ENCODE assay signal across 9 mouse cellular contexts in genomic region chr2:172346933-172347611, GRCm38 (mm10). TPM values are rescaled to one million over a fixed set of nuclear protein-coding genes. Genes with fewer than 3 reads are reported as not detected.
DNase-seq lines count a peak whose midpoint lies in the region; ATAC-seq lines count a peak whose summit lies in the region.
"Had no signal": no experiment of that assay in that cellular context is flagged by ENCODE, and none has a peak within 500 bp of the region (broad histone marks: within the 10 kb centered on the region; RNA-seq: fewer than 3 reads in every experiment).

No protein-coding gene starts in this region.

- WGBS in kidney, embryonic 15.5 days, result 53% methylated on average over 8 of the region's 8 CpGs
- WGBS in embryonic facial prominence, embryonic 11.5 days, result 62% methylated on average over 8 of the region's 8 CpGs
- WGBS in intestine, embryonic 15.5 days, result 63% methylated on average over 8 of the region's 8 CpGs
- WGBS in neural tube, embryonic 13.5 days, result 49% methylated on average over 8 of the region's 8 CpGs

- intact Hi-C loops in gastrocnemius, postnatal 36 days (cut with DNase I), result no loop called here

- peaks cover 24% of the 10 kb centered on the region for H3K4me1 ChIP-seq in kidney, embryonic 15.5 days
- no peaks in the 10 kb centered on the region; the same call in 1 of the 2 replicates for H3K4me1 ChIP-seq in embryonic facial prominence, embryonic 11.5 days (ENCODE audit: control insufficient read depth, insufficient read depth, low read length)
- peaks cover 29% of the 10 kb centered on the region for H3K4me1 ChIP-seq in intestine, embryonic 15.5 days (replicated peaks)
- peaks cover 46% of the 10 kb centered on the region for H3K4me1 ChIP-seq in neural tube, embryonic 13.5 days (replicated peaks)

- no peak overlapping the region for H3K27ac ChIP-seq in kidney, embryonic 15.5 days
- H3K27ac ChIP-seq in embryonic facial prominence, embryonic 11.5 days (replicated peaks; ENCODE audit: low read depth, low read length), result no peak overlapping the region
- no peak overlapping the region for H3K27ac ChIP-seq in intestine, embryonic 15.5 days
- H3K27ac ChIP-seq in neural tube, embryonic 13.5 days (replicated peaks), result 0 out of 2 replicates have a peak overlapping the region, but pooled peaks have one; percentile 1

- ATAC-seq in kidney, embryonic 15.5 days (replicated peaks; ENCODE audit: low FRiP score), result no peak
- no peak for ATAC-seq in embryonic facial prominence, embryonic 11.5 days (replicated peaks; ENCODE audit: insufficient number of reproducible peaks, low FRiP score, low TSS enrichment, low read depth)
- no peak for ATAC-seq in intestine, embryonic 15.5 days
- no peak for ATAC-seq in neural tube, embryonic 13.5 days (ENCODE audit: low read depth)
- ATAC-seq in frontal cortex, adult (ENCODE audit: low TSS enrichment), result no peak

- peak overlapping the region; percentile 78 for H3K4me3 ChIP-seq in kidney, embryonic 15.5 days (replicated peaks)
- 0 out of 2 replicates have a peak overlapping the region, but pooled peaks have one; percentile 69 for H3K4me3 ChIP-seq in embryonic facial prominence, embryonic 11.5 days (ENCODE audit: low read depth, low read length)
- H3K4me3 ChIP-seq in intestine, embryonic 15.5 days (replicated peaks), result peak overlapping the region; percentile 64; the same call in 1 of the 2 replicates
- H3K4me3 ChIP-seq in neural tube, embryonic 13.5 days, result peak overlapping the region; percentile 75

- H3K36me3 ChIP-seq in kidney, embryonic 15.5 days, result no peaks in the 10 kb centered on the region
- no peaks in the 10 kb centered on the region for H3K36me3 ChIP-seq in embryonic facial prominence, embryonic 11.5 days (replicated peaks; ENCODE audit: control insufficient read depth, insufficient read depth, low read depth, low read length)
- H3K36me3 ChIP-seq in intestine, embryonic 15.5 days, result no peaks in the 10 kb centered on the region
- H3K36me3 ChIP-seq in neural tube, embryonic 13.5 days, result no peaks in the 10 kb centered on the region

- H3K4me2 ChIP-seq in kidney, embryonic 15.5 days, result peak overlapping the region; percentile 100; the same call in 1 of the 2 replicates
- H3K4me2 ChIP-seq in embryonic facial prominence, embryonic 11.5 days (ENCODE audit: low read depth, low read length), result peak overlapping the region; percentile 19; the same call in 1 of the 2 replicates
- peak overlapping the region; percentile 96 for H3K4me2 ChIP-seq in intestine, embryonic 15.5 days (replicated peaks)
- H3K4me2 ChIP-seq in neural tube, embryonic 13.5 days, result peak overlapping the region; percentile 98

- H3K9me3 ChIP-seq in kidney, embryonic 15.5 days (replicated peaks), result no peaks in the 10 kb centered on the region
- H3K9me3 ChIP-seq in embryonic facial prominence, embryonic 11.5 days (replicated peaks; ENCODE audit: control insufficient read depth, low read length), result no peaks in the 10 kb centered on the region
- no peaks in the 10 kb centered on the region for H3K9me3 ChIP-seq in intestine, embryonic 15.5 days
- H3K9me3 ChIP-seq in neural tube, embryonic 13.5 days, result no peaks in the 10 kb centered on the region

- H3K27me3 ChIP-seq in kidney, embryonic 15.5 days, result no peaks in the 10 kb centered on the region
- no peaks in the 10 kb centered on the region for H3K27me3 ChIP-seq in embryonic facial prominence, embryonic 11.5 days (ENCODE audit: control insufficient read depth, insufficient read depth, low read length)
- no peaks in the 10 kb centered on the region for H3K27me3 ChIP-seq in intestine, embryonic 15.5 days (replicated peaks)
- H3K27me3 ChIP-seq in neural tube, embryonic 13.5 days, result no peaks in the 10 kb centered on the region

- no peak overlapping the region for H3K9ac ChIP-seq in kidney, embryonic 15.5 days
- no peak overlapping the region for H3K9ac ChIP-seq in embryonic facial prominence, embryonic 11.5 days (replicated peaks; ENCODE audit: low read length)
- no peak overlapping the region for H3K9ac ChIP-seq in intestine, embryonic 15.5 days
- peak overlapping the region; percentile 80 for H3K9ac ChIP-seq in neural tube, embryonic 13.5 days

- no peak for DNase-seq in kidney, postnatal 14 days
- no peak for DNase-seq in embryonic facial prominence, embryonic 11.5 days (ENCODE audit: low spot score)
- DNase-seq in frontal cortex, postnatal 25 days (ENCODE audit: low spot score in 2 of 2), result no peak
- no peak for DNase-seq in gastrocnemius, postnatal 36 days
- DNase-seq: kidney, postnatal 25 days had no signal

RNA-seq across cellular contexts. Expression of gene Fam210b, which starts 1.7 kb away (rescaled TPM):
- 10.4 and 11.9 TPM in 2 replicates for polyA plus RNA-seq in kidney, embryonic 15.5 days (2015; fragmentation: Nextera tagmentation; extraction: Ambion mirVana)
- polyA plus RNA-seq in embryonic facial prominence, embryonic 11.5 days (2014; fragmentation: Nextera tagmentation; extraction: Ambion mirVana), result 24.2 and 25.0 TPM in 2 replicates
- 14.5 and 15.1 TPM in 2 replicates for polyA plus RNA-seq in intestine, embryonic 15.5 days (2015; fragmentation: Nextera tagmentation; extraction: Ambion mirVana)
- 29.9 and 33.0 TPM in 2 replicates for polyA plus RNA-seq in neural tube, embryonic 13.5 days (2015; fragmentation: Nextera tagmentation; extraction: Ambion mirVana)
- 1 to 10 TPM; 3.9 to 4.6 TPM for total RNA-seq in gastrocnemius, postnatal 36 days (2021)

RNA-seq across cellular contexts. Expression of gene Aurka, which starts 23.3 kb away (rescaled TPM):
- polyA plus RNA-seq in kidney, embryonic 15.5 days (2015; fragmentation: Nextera tagmentation; extraction: Ambion mirVana), result 112 TPM in 2 replicates
- polyA plus RNA-seq in embryonic facial prominence, embryonic 11.5 days (2014; fragmentation: Nextera tagmentation; extraction: Ambion mirVana), result 204 and 209 TPM in 2 replicates
- polyA plus RNA-seq in intestine, embryonic 15.5 days (2015; fragmentation: Nextera tagmentation; extraction: Ambion mirVana), result 99.6 and 103 TPM in 2 replicates
- polyA plus RNA-seq in neural tube, embryonic 13.5 days (2015; fragmentation: Nextera tagmentation; extraction: Ambion mirVana), result 20.9 and 23.3 TPM in 2 replicates
- 1 to 10 TPM; 4.1 to 6.6 TPM for total RNA-seq in gastrocnemius, postnatal 36 days (2021)

RNA-seq across cellular contexts. Expression of gene Cstf1, which starts 23.4 kb away (rescaled TPM):
- 40.3 and 42.7 TPM in 2 replicates for polyA plus RNA-seq in kidney, embryonic 15.5 days (2015; fragmentation: Nextera tagmentation; extraction: Ambion mirVana)
- polyA plus RNA-seq in embryonic facial prominence, embryonic 11.5 days (2014; fragmentation: Nextera tagmentation; extraction: Ambion mirVana), result 49.6 and 51.6 TPM in 2 replicates
- polyA plus RNA-seq in intestine, embryonic 15.5 days (2015; fragmentation: Nextera tagmentation; extraction: Ambion mirVana), result 35.1 and 39.5 TPM in 2 replicates
- 26.3 and 30.5 TPM in 2 replicates for polyA plus RNA-seq in neural tube, embryonic 13.5 days (2015; fragmentation: Nextera tagmentation; extraction: Ambion mirVana)
- total RNA-seq in gastrocnemius, postnatal 36 days (2021), result 10 to 100 TPM; 16.6 to 19.3 TPM

RNA-seq across cellular contexts. Expression of gene Cass4, which starts 46.5 kb away (rescaled TPM):
- 0.15 and 0.29 TPM in 2 replicates for polyA plus RNA-seq in kidney, embryonic 15.5 days (2015; fragmentation: Nextera tagmentation; extraction: Ambion mirVana)
- polyA plus RNA-seq in embryonic facial prominence, embryonic 11.5 days (2014; fragmentation: Nextera tagmentation; extraction: Ambion mirVana), result 0.17 and 0.34 TPM in 2 replicates
- 0.18 and 0.29 TPM in 2 replicates for polyA plus RNA-seq in intestine, embryonic 15.5 days (2015; fragmentation: Nextera tagmentation; extraction: Ambion mirVana)
- 0.22 and 0.46 TPM in 2 replicates for polyA plus RNA-seq in neural tube, embryonic 13.5 days (2015; fragmentation: Nextera tagmentation; extraction: Ambion mirVana)
- total RNA-seq in gastrocnemius, postnatal 36 days (2021), result under 1 TPM; 0.25 to 0.33 TPM

Comparison
In these comparisons a context has a peak if more than half of its experiments do, and no peak if none do; other contexts are left out.
1. H3K4me2 ChIP-seq: peak in every context shown above with its lines; median percentile 100 in kidney, embryonic 15.5 days; 98 in neural tube, embryonic 13.5 days; 96 in intestine, embryonic 15.5 days; 19 in embryonic facial prominence, embryonic 11.5 days.